Mouse (Mus musculus) naive thymus-derived CD4-positive, alpha-beta T cell, adult 2 months (primary cell): ENCODE data around the gene Nhp2.
A peak's percentile ranks its signal among the peaks of the same experiment; 100 is the strongest.
"Not testable (repeated sequence)": the region's sequence is repeated elsewhere in the genome, so short reads cannot be mapped to it uniquely, and the experiment has no call there.

Experiments used
- DNase-seq: peaks from one replicate; pipeline ENCODE4 v3.0.0-alpha.2; 2011; ENCODE audit warnings: low read depth

Gene Nhp2

DNA sequence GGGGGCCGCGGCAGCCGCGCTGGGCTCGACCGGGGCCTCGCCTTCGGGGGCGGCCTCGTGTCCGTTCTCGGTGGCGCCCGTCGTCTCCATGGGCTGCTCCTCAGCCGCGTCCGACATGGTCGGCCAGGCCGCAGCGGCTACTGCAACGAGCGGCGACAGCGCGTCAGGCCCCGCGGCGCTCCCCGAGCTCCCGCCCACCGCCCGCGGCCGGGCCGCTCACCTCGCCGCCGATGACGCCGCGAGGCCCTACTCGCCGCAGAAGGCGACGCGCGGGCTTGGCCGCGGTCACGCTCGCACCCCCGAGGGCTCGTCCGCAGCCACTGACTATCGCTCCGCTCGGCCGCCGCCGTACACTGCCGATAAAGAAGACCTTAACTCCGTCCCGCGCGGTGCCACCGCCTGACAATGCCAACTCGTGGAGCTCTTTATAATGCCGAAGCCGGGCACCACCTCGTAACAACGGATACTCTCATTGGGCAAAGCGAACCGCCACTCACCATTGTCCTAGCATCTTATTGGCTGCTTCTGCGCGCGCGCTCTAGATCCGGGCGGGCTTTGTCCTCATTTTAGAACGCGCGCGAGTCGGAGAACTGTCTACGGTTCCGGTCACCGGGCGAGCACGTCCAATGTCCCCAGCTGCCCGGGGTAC, 13.0 kb upstream of the Nhp2 start, which contains the start of gene Hnrnpab:
TSS of gene Hnrnpab (minus strand) at position 401 of the 649 bp plus-strand sequence.
- peak; percentile 98 for DNase-seq

DNA sequence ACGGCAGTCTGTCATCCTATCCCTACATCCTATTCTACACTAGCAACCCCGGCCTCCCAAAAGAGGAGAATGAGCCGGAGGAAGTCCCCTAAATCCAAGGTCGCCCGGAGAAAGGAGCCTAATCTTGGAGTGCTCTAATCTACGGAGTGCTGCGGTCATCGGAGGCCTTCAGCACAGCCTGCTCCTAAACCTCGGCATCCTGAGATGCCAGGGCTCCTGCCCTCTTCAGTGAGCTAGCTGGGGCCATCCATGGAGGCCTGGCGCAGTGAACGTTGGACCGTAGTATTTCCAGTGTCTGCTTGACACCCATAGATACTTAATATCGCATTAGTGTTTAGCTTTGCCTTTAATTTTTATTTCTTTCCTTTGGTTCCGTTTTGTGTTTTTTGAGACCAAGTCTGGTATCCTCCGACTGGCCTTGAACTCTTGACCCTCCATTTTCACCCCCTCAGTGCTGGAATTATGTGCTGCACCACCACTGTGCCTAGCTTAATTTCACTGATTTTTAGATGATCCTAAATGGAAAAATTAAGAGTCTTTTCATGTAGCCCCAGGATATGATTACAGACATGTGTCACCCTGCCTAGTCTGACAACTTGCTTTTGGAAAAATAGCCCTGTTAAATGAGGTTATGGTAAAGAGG, 12.3 kb upstream of the Nhp2 start:
- no peak for DNase-seq

DNA sequence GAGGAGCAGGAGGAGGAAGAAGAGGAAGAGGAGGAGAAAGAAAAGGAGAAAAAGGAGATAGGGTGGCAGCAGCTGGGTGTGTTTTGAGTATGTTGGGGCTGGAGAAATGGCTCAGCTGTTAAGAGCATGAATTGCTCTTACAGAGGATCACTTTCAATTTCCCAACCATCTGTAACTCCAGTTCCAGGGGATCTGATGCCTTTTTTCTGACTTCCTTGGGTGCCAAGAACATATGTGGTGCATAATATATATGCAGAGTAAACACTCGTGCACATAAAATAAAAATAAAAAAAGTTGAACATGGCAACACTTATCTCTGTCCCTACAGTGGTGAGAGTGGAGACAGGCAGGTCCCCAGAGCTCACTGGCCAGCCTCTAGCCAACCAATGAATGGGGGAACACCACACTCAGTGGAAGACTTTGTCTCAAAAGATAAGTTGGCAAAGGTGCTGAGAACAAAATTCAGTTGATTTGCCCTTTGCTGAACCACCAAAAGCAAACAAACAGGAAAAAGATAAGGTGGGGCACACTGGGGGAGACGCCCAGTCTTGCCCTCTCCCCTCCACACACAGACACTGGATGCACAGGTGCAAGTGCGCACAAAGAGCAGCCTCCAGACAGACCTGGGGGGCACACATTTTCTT, 10.1 kb upstream of the Nhp2 start:
- peak; percentile 19 for DNase-seq

DNA sequence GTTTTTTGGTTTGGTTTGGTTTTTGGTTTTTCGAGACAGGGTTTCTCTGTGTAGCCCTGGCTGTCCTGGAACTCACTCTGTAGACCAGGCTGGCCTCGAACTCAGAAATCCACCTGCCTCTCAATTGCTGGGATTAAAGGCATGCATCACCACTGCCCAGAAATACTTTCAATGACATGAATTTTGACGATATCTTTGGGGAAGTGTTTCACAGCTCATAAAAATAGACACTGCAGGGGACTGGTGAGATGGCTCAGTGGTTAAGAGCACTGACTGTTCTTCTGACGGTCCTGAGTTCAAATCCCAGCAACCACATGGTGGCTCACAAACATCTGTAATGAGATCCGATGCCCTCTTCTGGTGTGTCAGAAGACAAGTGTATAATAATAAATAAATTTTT, 9.6 kb upstream of the Nhp2 start:
- not testable (repeated sequence) for DNase-seq

DNA sequence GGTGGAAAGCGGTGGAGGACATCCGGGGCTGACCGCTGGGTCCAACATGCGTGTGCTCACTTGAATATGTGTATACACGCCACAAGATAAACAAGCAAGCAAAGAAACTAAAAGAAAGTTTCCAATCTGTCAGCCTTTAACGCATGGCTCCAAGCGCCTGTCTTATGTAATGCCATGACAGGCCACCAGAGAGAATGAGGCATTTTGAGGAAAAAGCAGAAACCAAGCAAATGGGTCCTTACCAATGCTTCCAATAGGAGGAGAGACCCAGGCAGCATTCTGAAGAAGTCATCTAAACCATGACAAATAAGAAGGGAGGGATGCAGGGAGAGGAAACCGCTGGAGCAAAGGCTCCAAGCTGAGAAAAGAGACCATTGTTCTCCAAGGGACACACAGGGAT, 5.3 kb upstream of the Nhp2 start:
- DNase-seq: no peak

DNA sequence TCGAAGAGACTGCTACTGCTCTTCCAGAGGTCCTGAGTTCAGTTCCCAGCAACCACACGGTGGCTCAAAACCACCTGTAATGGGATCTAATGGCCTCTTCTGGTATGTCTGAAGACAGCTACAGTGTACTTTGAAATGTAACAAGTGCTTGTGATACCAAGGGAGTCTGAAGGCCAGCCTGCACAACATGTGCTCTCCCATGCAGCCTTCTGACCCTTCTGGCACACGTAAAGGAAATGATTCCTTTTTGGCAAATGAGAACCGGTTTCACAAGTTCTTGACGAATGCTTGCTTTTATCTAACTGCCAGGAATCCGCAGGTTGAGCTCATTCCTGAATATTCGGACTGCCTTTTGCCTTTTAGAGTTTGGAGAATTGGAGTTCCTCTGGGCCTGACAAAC, 4.4 kb upstream of the Nhp2 start:
- no peak for DNase-seq

DNA sequence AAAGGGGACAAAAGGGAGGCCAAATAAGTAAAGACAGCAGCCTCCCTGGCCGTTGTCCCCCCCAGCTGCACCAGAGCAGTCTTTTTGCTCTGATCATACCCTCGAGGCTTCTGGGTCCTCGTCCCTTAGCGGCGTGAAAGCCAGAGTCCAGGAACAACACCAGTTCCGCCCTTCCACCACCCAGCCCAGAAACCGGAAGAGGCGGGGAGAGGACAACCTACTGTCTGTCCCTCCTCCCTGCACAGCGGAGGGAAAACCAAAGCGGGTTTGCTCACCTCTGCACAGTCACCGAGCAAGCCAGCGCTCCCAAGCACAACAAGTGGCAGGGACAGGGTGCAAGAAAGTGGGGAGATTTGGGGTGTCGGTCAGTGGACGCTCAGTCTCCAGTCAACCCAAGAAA, 3.9 kb upstream of the Nhp2 start:
- peak; percentile 78 for DNase-seq

DNA sequence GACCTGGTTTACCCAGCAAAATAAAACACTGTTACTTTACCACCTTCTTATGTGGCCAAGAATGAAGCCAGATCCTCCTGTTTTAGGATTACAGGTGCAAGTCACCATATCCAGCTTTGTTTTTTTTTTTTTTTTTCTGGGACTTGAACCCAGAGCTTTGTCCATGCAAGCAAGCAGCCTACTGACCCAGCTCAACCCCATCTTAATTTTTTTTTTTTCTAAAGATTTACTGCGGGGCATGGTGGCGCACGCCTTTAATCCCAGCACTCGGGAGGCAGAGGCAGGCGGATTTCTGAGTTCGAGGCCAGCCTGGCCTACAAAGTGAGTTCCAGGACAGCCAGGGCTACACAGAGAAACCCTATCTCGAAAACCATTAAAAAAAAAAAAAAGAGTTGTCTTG, 3.4 kb upstream of the Nhp2 start:
- not testable (repeated sequence) for DNase-seq

DNA sequence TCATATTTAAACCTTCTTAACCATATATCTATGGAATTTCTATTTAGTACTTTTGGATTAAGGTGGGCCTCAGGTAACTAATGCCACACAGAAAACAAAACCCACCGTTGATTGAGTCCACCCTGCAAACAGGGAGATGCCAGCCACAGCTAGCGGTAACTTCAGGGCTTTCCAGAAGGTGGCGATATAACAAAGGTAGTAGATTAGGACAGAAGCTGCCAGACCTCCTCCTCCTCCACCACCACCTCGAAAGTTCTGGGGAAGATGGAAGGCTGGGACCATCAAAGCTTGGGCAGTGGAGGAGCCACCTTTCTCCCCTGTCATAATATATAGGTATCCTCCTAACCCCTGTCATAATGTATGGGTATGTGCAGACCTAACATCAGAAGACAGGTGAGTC, 1.8 kb upstream of the Nhp2 start:
- peak; percentile 87 for DNase-seq

DNA sequence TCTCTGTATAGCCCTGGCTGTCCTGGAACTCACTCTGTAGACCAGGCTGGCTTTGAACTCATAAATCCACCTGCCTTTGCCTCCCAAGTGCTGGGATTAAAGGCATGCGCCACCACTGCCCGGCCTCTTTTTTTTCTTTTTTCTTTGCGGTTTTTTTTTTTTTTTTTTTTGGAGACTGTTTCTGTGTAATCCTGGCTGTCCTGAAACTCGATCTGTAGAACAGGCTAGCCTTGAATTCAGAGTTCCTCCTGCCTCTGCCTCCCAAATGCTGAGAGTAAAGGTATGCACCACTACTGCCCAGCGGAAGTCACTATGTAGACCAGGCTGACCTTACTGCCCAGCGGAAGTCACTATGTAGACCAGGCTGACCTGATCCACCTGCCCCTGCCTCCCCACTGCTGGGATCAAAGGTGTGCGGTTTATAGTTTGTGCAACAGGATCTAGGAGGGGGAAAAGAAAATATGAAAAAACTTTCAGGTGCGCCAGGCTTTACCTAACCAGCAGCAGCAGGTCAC, 584 bp upstream of the Nhp2 start:
- DNase-seq: no peak

DNA sequence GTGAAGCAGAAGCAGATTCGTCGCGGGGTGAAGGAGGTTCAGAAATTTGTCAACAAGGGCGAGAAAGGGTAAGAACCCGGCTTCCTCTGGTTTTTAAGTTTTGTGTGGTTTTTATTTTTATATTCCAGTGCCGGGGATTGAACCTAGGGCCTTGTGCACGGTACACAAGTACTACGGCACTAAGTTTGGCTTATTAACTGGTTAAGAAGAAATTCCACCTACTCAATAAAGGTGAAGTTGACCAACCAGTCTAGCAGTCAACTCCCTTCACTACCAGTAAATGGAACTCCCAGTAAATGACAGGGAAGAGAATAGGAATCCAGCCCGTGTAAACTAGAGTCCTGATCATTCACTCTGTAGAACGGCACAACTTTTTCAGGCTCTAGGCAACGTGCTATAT, 549 bp downstream of the Nhp2 start:
- DNase-seq: no peak

DNA sequence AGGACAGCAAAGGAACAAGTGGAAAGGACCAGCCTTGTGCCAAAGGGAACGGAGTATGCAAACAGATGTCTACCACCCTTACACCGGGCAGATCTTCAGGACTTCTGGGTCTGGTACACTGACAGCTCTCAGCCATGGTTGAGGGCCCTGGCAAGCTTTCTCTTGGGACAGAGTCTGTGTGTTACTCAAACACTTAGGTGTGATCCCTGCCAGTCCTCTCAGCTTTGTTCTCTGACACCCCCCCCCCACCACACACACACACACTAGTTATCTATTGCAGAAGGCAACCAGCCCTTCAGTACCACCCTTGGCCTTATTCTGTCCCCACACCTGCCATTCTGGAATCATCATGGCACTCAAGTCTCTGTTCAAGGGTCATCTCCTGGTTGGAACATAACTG, 2.2 kb downstream of the Nhp2 start:
- DNase-seq: no peak

DNA sequence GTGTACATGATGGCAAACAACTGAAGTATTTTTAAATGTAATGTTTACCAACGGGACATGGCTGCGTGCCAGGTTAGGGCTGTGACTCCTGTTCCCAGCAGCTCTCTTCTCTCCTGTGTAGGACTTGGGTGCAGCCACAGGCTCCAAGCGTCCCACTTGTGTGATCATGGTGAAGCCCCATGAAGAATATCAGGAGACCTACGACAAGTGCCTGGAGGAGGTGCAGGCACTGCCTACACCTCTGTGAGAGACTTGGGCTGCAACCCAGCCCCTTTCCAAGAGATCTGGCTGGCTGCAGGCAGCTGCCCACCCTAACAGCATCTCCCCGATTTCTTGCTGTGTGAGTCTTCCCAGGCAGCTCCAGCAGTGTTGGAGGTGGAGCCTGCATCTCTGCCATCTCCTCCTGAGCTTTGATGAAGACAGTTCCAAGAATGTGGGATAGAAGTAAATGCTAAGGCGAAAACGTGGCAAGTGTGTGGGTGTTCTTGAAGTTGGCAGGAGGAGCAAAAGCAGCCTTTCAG, 3.5 kb downstream of the Nhp2 start:
- DNase-seq: no peak

DNA sequence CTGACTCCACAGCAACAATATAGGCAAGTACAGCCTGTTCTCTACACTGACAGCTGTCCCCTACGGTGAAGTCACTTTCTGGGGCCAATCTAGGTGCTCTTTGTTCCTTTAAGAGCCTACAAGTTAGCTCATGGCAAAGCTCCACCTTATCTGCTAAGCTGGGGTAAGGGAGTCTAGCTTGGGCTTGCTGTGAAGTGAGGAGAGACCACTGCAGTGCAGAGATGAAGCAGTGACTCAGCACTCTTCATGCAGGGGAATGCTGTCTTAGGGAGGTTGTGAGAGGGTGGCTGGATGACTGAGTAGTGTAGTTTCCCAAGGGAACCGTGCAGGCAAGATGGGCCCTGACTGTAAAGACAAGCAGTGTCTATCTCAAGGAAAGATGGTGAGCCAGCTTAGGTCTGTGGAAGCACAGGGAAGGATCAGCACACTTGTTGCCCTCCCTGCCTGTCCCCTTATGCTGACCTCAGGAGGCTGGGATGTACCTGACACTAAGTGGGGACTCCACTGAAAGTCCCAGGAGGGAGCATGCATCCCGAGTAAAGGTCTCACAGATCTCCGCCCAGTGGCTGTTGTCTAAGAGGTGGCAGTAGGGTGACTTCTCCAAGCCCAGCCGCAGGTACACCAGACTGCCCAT, 5.8 kb downstream of the Nhp2 start:
- DNase-seq: no peak

DNA sequence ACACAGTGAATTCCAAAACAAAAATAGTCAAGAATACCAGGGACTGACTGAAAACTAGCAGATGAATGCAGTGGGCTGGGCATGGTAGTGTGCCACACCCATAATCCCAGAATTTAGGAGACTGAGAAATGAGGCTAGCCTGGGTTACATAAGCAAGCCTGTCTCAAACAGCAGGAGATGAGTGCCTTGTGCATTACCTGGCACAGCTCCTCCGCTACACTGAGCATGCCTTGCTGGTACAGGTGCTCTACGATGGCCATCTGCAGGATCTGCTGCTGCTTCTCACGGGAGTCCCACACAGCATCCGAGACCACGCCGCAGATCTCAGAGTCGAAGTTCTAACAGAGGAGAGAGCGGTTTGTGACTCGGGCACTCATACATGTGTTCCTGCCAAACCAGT, 7.9 kb downstream of the Nhp2 start:
- no peak for DNase-seq

DNA sequence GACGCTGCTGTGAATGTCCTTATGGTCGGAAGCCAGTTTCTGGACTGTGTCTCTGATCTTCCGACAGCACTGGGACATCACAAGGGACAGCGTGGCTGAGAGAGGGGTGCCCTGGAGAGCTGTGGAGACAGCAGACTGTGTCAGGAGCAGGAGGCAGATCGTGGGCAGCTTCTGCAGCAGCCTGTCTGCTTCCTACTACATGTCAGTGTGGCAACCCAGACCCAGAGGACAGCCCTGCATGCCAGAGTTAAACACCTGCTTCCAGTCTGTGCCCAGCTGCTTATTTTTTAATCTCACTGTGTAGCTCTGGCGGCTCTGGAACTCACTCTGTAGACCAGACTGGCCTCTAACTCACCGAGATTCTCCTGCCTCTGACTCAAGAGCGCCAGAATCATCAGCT, 8.4 kb downstream of the Nhp2 start:
- no peak for DNase-seq

DNA sequence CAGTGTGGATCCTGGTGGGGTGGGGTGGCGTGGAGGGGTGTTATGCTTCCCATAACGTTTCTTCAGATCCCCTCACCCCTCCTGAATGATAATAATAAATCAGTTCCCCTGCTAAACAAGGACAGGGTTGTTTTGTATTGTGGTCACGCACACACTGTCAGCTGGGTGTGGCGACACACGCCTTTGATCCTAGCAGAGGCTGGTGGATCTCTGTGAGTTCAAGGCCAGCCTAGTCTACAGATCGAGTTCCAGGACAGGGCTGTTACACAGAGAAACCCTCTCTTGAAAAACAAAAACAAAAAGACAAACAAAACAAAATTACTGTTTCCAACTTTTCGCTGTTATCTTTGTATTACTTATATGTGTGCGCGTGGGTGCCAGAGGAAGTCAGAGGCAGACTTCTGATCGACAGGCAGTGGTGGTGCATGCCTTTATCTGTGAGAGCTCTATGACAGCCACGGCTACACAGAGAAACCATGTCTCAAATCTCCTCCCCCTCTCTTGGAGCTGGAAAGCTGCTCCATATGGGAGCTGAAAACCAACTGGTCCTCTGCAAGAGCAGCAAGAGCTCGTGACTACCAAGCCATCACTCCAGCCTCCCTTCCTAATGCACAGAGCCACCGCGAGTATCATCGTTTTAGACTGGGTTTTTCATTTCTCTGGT, 10.2 kb downstream of the Nhp2 start:
- no peak for DNase-seq

DNA sequence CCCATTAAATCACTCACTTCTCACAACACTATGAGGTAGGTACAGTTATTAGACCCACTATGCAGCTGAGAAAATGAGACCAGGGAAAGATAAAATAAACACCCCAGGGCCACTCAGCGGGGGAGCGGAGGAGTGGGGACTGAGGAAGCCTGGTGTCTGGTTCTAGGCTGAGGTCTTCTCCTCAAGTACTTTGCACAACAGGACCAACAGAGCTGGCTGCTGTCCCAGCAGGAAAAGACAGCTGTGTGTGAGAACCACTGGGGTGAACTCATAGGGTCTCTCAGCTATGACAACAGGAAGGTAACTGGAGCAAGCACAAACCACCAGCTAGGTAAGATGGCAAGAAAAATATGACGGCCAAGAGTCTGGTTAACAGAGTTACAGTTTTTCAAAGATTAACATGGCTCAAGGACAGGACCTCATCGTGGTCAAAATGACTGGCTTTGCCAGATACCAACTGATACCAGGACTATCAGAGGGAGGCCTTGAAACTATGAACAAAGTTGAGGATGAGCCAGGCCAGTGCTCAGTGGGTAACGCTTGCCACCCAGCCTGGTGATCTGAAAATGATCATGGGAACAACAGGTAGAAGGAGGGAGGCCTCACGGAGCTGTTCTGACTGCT, 12.7 kb downstream of the Nhp2 start:
- DNase-seq: no peak

DNA sequence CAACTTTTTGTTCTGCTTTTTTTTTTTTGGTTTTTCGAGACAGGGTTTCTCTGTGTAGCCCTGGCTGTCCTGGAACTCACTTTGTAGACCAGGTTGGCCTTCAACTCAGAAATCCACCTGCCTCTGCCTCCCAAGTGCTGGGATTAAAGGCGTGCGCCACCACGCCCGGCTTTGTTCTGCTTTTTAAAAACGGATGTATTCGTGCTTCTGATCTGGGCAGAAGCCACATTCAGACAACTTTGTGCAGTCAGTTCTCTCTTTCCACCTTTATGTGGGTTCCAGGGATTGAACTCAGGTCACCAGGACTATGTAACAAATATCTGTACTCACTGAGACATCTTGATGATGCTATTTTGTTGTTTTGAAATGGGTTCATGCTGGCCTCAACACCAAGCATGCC, 13.7 kb downstream of the Nhp2 start:
- not testable (repeated sequence) for DNase-seq

DNA sequence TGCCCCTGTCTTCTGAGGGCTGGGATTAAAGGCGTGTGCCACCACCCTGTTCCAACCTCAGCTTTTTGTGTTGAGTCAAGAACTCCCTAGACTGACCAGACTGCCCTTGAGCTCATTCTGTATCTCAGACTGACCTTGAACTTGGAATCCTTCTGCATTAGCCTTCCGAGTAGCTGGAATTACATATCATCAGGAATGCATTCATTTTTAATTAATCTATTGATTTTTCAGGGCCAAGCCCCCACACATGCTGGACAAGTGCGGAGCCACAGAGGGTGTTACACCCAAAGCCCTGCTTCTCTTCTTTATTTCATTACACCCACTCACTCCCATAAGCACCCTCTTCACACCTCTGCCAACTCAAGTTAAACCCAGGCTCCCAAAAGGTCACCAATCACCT, 14.2 kb downstream of the Nhp2 start:
- no peak for DNase-seq

DNA sequence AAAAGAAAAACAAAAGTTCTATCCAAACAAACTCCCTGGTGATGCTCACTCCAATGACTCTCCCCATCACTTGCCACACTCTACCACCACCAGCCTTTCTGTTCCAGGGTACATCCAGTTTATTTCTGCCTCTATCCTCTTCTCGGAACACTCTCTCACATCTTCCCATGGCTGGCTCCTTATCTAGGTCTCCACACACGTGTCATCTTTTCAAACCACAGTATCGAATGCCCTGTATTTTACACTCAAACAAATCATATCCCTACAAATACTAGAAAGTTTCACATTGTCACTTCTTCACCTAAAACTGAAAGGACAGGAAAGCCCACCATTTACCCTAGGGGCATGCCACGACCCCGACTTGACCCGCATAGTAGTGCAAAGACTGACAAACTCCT, 15.6 kb downstream of the Nhp2 start:
- no peak for DNase-seq
